Mouse (Mus musculus) spleen, adult 10 weeks (tissue): ENCODE results near the gene Nes. TPM values are rescaled to one million over a fixed set of nuclear protein-coding genes. Genes with fewer than 3 reads are reported as not detected.

Experiments
- polyA plus RNA-seq: library from polyadenylated mRNA; stranded (reverse); fragments of 350-450 nt; fragmentation: Illumina TruSeq; extraction: RNeasy Lipid Tissue Mini Kit (QIAGEN cat#74804); gene quantifications from one replicate; pipeline ENCODE4 v1.2.3, GENCODE M21; 2015; ENCODE audit warnings: low replicate concordance; ENCODE audit not compliant: insufficient read depth

Gene Nes
- 2.4 TPM for polyA plus RNA-seq

DNA sequence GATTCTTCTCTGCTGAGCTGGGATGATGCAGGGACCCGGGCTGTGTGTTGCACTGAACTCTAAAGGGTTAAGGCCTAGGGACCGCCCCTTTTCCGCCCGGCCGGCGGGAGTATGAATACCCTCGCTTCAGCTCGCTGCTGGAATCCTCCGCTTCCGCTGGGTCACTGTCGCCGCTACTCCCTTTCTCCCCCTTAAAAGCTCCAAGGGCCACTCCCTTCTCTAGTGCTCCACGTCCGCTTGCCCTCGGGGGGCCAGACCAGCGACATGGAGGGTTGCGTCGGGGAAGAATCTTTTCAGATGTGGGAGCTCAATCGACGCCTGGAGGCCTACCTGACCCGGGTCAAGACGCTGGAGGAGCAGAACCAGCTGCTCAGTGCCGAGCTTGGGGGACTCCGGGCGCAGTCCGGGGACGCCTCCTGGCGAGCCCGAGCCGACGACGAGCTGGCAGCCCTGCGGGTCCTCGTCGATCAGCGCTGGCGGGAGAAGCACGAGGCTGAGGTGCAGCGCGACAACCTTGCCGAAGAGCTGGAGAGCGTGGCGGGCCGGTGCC lies at the start of gene Nes:
Nes (plus strand) TSS at position 140 of the 550 bp plus-strand sequence.

DNA sequence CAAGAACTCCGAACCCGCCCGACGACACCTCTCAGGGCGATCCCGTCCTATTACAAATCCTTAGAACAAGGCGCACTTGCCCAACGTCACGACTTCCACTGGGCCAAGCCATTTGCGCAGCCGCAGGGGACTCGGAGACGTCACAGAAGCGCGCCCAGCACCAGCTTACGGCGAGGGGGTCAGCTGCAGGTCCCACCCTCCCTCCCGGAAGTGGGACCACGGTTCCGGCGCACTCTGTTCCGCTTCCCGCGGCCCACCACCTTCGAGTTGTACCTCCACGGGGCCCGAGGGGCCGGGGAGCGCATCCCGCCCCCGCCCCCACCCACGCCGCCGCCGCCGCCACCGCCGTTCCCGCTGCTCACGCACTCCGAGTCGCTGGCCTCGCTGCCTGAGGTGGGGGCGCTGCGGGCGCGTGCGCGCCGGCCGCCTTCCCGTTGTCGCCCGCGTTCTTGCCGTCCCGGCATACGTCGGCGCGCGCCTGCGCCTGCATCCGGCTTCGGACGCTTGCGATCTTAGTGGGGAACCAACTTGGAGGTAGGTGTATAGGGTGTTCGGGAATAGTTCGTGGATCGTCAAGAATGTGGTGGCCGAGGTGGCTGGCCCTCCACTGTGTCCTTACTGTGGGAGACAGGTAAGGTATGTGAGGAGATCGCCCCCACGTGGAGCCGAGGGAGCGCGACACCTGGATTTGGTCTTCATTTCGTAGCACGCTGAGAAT lies 40.6 kb upstream of the Nes start, which contains the start of the genes Isg20l2 and Rrnad1:
Isg20l2 (plus strand) TSS at position 237 of the 718 bp plus-strand sequence.
Rrnad1 (minus strand) TSS at position 640 of the 718 bp plus-strand sequence.

DNA sequence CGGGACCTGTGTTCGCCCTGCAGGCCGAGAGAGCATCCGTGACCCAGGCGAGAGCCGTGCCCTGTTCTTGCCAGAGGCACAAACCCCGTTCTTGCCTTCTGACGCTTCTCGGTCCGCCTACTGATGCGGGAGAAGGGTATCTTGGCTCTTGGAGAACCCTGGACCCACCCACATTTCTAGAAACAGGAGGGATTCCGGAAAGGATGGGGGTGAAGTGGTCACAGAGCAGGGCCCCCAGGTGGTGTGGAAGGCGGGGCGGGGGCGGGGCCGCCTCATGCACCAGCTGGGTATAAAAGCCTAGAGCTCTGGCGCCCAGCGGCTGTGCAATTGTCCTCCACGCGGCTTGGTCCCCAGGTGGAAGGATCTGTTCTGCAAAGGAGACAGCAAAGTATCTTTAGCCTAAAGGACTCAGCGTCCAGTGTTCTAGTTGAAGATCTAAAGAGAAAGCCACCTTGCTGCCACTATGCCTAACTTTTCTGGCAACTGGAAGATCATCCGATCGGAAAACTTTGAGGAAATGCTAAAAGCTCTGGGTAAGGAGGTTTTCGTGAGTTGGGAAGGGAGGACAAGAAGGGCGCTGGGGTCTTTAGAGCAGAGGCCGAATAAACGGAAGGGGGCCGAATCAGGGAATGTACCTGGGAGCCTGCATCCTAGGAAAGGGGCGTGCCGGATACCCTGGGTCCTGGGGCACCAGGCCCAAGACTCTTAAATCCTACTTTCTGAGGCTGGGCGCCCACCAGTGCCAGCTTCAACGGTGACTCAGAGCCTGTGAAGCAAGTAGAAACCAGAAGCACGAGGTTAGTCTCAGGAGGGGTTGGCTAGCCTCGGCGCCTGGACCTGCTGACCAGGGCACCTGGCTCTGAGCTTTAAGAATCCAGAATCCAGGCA lies 22.3 kb upstream of the Nes start, which contains the start of gene Crabp2:
Crabp2 (plus strand) TSS at position 289 of the 888 bp plus-strand sequence.

DNA sequence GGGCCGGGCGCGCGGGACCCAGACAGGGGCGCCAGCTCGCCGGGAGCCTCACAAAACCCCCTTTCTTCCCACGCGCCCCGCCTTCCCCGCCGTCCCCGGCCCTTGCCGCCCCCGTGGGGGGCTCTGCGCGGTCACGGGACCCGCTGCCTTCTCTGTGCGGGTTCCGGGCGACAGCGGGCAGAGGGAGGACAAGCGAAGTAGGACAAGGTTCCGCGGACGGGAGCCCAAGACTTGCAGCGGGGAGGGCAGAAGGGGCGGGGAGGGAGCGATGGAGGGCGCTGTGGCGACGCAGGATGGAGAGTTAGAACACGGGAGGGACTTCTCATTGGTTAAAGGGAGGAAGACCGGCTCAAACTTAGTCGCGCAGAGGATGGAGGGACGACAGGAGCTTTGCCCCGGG lies 29.3 kb downstream of the Nes start, which contains the start of gene Bcan:
Bcan (minus strand) TSS at position 50 of the 400 bp plus-strand sequence.

DNA sequence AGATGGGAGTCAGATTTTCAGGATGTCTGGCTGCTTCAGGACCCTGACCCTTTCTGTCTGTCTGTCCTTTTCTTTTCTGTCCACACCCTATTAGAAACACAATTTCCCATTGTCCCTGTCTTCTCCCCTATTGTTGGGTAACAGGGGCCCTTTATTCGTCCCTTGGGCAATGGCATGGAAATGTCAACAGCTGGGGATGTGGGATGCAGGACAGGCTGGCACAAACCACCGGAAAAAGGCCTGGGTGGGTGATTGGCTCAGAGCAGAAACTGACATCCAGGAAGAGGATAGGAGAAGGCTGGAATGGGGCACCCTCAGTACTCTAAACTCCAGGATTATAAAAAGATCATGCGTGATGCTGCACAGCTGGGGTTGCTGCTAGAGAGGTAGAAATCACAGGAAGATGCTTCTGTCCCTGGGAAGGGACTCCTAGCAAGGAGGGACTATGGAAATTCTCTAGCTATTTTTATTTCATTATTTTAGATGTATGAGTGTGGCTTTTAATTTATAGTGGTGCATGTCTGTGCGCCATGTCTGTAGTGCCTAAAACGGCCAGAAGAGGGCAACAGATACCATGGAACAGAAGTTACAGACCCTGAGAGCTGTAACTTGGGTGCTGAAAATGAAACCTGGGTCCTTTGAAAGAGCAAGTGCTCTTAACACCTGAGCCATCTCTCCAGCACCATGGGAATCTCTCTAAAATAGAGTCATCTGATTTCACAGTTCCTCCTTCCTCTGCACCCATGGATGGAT lies 56.7 kb downstream of the Nes start, which contains the start of gene Hapln2:
Hapln2 (minus strand) TSS at position 150 of the 753 bp plus-strand sequence.

Other genes starting within 250 kb of the Nes start
- gene Lrrc71, start 222.5 kb upstream of the Nes start, polyA plus RNA-seq, result 0.18 TPM
- gene Ntrk1, start 175.9 kb upstream of the Nes start, polyA plus RNA-seq, result 0.08 TPM
- gene Insrr, start 174.1 kb upstream of the Nes start, polyA plus RNA-seq, result 0.46 TPM
- 11.7 TPM for gene Pear1, start 146.8 kb upstream of the Nes start, polyA plus RNA-seq
- gene Sh2d2a, start 124.3 kb upstream of the Nes start, polyA plus RNA-seq, result 15.6 TPM
- gene Prcc, start 85.5 kb upstream of the Nes start, polyA plus RNA-seq, result 24.6 TPM
- gene Hdgf, start 64.8 kb upstream of the Nes start, polyA plus RNA-seq, result 113 TPM
- 238 TPM for gene Mrpl24, start 51.6 kb upstream of the Nes start, polyA plus RNA-seq
- 65.7 TPM for gene Isg20l2, start 40.8 kb upstream of the Nes start, polyA plus RNA-seq
- 30.4 TPM for gene Rrnad1, start 40.4 kb upstream of the Nes start, polyA plus RNA-seq
- gene Crabp2, start 22.4 kb upstream of the Nes start, polyA plus RNA-seq, result not detected
- gene Bcan, start 29.2 kb downstream of the Nes start, polyA plus RNA-seq, result not detected
- gene Hapln2, start 56.5 kb downstream of the Nes start, polyA plus RNA-seq, result not detected
- 34.2 TPM for gene Gpatch4, start 72.0 kb downstream of the Nes start, polyA plus RNA-seq
- gene Naxe, start 87.4 kb downstream of the Nes start, polyA plus RNA-seq, result 43.0 TPM
- gene Ttc24, start 107.2 kb downstream of the Nes start, polyA plus RNA-seq, result not detected
- gene Iqgap3, start 110.9 kb downstream of the Nes start, polyA plus RNA-seq, result 1.8 TPM
- gene Mef2d, start 171.3 kb downstream of the Nes start, polyA plus RNA-seq, result 77.6 TPM